Mouse (Mus musculus): ENCODE results near the gene Pdia5.
A peak's percentile ranks its signal among the peaks of the same experiment; 100 is the strongest.

Pdia5 gene

DNA sequence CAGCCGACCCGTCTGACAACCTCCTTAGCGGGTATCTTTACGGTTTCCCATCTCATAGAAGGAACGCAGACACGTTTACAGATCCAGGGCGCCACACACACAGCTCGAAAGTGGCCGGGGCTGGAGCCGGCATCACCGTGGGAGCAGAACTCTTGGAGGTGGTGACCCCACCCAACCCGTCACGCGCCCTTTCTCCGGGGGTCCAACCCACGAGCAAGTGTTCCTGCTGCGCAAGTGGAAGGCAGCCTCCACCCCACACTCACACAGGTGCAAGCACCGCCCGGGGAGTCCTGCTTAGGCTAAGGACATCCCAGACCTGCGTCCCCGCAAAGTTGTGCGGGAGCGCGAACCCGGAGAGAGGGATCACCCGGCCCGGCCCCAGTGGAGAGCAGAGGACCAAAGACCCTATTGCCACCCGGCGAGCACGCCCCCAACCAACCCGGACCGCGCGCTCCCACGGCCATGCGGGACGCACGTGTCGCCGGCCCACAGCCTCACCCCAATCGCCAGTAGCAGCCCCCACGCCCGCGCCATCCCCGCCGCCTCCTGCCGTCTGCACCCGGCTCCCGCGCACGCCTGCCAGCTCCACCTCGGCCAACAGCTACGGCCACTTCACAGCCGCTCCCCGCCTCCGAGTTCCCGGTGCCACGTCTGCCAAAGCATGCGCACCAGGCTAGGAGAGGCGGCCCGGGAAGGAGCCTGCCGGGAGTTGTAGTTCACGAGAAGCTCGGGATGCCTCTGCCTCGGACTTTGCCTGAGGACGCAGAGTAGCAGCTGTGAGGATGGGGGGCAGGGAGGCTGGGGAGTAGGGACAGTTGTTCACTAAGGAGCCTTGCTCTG, at the start of gene Pdia5:
TSS of gene Pdia5 (minus strand) at position 643 of the 840 bp plus-strand sequence.
- DNase-seq: peak; percentile 94

DNA sequence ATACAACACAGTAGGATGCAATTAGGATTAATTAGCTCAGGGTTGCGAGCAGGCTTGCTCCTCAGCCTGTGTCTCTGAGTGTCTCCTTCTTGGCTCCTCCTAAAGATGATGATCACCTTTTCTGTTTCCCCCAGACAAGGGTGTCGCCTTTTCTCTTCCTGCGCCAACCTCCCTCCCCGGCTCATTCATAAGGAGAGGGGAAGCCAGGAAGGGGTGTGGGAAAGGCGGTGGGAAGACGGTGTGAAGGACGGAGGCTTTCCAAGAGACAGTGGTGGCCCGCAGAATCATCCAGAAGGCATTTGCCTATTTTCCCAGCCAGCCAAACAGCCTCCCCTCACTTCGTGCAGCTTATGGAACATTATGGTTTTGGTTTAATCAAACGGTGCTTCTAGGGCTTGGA, 48.4 kb upstream of the Pdia5 start:
- DNase-seq: peak; percentile 22

DNA sequence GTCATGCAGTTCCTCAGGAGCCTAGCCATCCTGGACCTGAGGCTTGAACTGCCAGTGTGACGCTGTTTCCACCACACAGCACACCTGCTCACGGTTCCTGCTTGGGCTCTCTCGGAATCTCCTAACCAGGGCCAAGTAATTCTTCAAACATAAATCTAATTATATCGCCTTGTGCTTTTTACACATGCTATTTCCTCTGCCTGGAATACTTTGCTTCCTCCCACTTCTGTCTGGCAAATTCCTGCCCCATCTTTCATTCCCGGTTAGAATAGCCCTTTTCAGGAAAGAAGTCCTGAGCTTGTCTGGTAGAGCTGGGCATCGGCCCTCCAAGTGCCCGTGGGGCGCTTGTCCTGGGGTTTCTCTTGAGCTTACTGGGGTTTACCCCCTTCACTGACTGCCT, 47.0 kb upstream of the Pdia5 start:
- DNase-seq: no peak

DNA sequence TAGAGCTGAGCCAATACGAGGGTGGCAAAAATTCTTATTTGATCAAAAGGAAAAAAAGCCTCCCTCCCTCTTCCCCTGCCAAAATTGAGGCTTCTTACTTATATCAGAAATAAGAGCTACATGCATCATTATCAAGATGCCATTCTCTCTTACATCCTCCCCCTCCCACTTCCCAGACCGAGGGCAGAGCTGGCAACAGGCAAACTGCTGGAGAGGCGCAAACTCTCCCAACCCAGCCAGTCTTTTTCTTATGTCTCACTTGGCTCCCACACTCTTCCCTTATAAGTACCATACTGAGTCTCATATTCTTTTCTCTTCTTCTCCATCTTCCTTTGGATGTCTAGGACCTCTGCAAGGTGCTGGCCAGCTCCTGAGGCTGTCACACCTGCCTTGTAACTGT, 44.0 kb upstream of the Pdia5 start:
- DNase-seq: no peak

DNA sequence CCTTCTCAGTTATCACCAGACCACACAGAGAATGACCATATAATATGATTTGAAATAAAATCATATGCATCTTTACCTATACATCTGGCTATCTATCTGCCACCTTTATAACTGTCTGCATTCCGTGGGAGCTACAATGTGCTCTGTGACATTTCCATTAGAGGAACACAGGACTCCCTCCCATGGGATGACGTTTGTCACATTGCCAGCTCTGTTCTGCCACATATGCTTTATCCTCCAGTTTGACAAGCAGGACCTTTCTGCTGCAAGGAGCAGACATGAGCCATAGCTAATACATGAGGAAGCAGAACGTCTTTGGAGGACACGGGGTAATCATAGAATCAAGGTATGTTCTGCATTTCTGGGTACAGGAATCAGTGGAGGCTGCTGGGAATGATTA, 33.5 kb upstream of the Pdia5 start:
- DNase-seq: no peak

DNA sequence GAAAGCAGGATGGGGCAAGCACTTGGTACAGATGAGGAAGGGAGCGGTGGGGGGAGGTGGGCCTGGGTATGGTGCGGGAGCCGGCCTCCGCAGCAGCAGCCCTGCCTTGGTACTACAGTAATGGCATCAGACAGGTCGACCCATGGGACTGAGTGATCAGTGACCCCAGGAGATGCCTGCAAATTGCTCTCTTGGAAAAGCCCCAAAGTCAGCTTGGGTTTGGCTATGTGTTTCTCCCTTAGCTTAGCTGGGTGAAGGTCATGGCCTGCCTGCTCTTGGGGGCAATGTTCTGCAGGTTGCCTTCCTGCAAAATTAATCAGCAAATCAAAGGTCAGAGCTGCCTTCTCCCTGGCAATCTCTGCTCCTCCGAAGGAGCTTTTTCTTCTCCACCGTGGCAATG, 28.6 kb upstream of the Pdia5 start:
- peak; percentile 42 for DNase-seq

DNA sequence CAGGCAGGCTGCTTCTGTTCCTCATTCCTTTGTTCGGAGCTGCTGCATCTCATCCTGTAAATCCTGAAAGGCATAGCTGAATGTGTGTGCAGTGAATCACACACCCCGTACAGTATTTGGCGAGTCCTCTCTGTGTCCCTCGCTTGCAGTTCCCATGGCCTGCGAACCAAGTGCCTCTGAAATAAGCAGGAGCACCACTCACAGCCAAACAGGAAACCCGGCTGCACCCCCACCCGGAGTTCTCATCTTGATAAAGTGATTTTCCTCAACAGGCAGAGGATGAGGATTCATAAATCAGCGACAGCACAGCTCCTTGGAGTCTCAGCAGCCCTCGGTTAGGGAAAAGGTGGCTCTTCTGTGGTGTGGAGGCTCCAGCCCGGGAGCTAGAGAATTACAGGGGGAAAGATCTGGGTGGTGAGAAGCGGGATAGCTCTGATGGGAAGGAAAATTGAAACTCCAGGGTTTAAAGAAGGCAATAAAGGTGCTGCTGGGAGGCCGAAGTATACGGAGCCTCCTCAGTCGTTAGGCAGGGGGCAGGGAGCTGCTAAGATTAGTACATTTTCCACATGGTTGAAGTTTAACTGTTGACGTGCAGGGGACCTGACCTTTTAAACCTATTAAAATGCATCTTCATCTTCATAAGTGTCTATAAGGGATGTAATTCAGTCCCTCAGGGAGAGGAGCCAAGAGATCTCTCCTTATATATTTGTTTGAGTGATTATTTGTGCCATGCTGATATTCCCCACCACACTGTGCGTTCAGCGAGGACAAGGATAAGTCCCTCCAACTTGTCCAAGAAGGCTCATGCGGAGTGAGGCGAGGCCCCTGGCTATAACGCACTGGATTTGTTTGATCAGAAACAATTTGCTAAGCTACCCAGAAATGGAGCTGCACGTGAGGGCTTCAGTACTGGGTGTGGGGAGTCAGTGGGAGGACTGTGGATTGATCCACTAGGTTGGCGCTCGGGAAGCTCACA, 27.6 kb upstream of the Pdia5 start:
- peak; percentile 79 for DNase-seq

DNA sequence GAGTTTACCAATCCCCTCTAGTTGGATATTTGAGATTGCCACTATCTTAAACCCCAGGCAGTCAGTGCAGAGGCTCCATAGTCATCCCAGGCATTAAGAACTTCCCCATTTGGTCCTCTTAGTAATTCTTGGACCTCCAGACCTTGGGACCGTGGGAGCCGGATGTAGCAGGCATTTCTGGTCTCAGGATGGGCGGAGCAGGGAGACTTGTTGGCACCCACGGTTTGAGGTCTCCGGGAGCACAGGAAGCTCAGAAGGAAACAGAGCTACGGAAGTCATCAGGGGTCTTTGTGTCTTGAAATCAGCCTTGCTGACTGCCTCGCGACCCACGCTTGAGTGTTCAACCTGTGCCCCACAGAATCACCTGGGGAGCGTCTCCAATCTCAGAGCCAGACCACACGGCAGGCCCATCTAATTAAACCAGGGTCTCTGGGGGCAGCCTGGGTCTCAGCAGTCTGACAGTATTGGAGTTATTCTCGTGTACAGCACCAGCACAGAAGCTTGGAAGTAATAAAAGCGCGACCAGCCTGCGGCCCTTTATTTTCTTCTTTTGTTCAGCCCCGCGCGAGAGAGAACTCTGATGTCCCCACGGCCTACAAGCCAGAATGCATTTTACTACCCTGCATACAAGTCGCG, 25.4 kb upstream of the Pdia5 start:
- DNase-seq: peak; percentile 58

DNA sequence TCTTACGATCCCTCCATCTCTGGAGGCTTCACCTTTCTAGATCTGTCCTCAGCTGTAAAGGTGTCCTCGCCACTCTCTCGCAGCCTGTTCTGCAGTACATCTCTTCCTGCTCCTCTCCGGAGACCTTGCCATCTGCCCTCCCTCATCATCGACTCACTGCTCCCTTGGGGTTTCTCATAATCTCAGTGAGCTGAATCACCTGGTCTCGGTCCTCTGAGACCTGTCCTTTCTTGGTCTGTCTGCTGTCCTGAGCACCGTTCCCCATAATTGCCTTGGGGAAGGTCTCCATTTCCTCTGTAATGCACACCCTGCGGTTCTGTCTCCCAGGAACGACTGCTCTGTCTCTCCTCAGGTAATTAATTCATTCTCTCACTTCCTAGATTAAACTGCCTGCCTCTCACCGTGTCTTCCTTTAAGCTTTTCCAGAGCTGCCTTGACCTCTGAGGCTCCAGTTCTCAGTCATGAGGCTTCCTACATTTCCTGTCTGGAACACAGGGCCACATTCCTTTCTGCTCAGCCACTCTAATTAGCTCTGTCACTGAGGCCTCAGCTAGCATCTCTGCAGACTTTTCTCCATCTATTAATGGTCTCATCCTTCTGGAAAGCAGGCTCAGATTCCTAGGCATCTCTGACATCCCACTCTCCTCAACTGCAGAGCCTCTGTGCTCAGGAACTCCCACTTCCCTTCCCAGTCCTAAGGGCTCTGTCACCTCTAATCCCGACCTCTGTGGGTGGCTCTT, 18.8 kb upstream of the Pdia5 start:
- no peak for DNase-seq

GRCm38 (mm10) chr16:35508581-35508980, 17.9 kb upstream of the Pdia5 start:
- no peak for DNase-seq

GRCm38 (mm10) chr16:35505786-35506185, 15.1 kb upstream of the Pdia5 start:
- no peak for DNase-seq

DNA sequence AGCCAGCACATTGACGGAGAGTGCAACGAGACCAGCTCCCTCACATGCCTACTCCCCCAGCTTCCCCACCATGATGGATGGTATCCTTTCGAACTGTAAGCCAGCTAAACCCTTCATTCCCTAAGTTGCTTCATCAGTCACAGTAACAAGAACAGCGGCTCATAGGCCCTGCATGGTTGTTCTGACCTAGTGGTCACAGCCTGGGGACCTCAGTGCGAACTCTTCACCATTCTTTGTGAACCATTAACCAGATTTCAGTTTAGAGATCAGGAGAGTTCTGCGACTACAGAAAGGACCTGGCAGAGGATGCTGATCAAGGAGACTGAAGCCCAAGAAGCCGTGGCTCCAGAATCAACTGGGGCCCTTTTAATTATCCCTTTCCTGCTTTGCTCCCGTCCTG, 13.6 kb upstream of the Pdia5 start:
- no peak for DNase-seq

DNA sequence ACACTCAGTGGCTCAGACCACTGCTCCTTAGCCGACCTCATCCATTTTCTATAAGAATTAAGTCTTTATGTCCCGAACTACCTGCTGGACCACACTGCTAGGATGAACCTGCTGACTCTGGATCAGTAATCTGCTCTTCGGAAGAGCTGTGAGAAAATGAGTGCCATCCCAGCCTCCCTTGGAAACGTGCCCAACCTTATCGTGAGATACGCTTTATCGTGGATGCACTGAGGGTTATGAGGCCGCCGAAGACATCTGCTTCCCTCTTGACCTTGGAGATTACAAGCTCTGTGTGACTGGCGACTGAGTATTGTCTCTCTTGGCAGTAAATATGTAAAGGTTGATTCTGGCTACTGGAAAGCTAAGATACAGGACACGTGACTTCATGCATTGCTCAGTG, 11.8 kb upstream of the Pdia5 start:
- no peak for DNase-seq

GRCm38 (mm10) chr16:35501106-35501760, 10.6 kb upstream of the Pdia5 start:
- no peak for DNase-seq

DNA sequence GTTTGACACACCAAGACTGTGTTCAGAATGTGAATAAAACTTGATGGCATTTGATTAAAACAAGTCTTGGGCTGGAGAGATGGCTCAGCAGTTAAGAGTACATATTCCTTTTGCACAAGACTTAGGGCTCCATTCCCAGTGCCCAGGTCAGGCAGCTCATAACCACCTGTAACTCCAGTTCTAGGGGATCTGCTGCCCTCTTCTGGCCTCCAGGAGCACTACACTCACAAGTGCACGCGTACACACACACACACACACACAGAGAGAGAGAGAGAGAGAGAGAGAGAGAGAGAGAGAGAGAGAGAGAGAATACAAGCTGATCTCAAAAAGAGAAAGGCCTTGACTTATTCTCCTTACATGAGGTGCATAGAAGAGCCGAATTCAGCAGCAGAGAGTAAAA, 9.7 kb upstream of the Pdia5 start:
- no peak for DNase-seq

DNA sequence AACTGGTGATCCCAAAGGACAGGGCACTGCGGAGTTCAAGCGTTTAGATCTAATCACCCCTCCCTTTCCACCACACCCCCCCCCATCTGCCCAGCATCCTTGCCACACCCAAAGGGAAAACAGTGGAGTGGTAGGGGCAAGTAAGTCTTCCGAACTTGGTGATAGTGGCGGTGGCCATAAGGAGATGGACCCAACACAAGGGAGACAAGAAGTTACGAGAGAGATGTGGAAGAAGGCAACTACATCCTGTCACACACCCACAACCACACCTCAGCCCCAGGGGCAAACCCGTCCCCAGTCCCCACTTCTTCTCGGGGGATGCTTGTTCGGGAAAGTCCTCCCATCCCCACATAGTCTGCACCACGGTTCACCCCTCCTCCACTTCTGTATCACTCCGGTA, 880 bp downstream of the Pdia5 start:
- DNase-seq: peak; percentile 28

DNA sequence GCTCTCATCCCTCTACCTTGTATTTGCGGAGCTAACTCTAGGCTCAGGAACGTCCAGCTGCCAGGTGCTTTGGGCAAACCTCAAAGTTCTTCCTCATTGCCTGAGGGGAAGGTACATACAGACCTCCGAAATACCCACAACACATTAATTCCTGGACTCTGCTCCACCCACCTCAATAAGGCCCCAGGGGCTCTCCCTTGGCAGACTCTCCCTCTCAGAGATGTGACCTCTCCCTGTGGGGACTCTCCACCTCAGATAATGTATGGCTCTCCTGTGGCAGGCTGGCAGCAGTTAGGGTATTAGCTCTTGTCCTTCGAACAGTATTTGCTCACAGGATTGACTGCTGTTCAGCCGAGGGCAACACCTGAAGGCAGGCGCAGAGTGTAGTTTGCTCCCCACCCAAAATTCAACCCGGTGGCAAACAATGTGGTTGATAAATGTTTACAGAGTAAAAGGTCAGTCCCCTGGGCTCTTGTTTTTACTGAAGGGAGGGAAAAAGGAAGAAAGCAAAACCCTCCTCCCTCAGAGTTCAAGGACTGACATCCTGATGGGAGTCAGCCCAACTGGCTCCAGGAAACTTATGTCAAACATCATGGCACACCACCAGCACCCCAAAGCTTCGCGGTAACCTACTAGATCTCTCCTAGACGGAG, 1.5 kb downstream of the Pdia5 start:
- no peak for DNase-seq

- DNase-seq: no peak
Measured at GRCm38 (mm10) chr16:35487776-35488175, 2.9 kb downstream of the Pdia5 start.

DNA sequence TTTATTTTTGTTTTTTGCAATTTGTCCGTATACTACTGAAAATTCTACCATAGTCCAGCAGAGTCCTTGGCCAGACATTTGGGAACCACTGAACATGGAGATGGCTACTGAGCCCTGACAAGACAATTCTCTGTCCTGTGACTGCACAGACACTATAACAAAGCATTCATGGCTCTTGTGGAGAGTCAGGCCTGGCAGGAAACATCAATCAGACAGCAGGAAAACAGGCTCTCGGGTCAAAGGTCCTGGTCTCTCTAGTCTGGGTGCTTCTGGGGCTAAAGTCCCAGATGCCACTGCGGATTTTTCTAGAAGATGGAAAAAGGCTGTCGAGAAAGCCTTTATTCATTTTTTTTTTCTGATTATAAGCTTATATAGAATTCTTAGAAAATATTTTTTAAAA, 3.6 kb downstream of the Pdia5 start:
- DNase-seq: peak; percentile 52

DNA sequence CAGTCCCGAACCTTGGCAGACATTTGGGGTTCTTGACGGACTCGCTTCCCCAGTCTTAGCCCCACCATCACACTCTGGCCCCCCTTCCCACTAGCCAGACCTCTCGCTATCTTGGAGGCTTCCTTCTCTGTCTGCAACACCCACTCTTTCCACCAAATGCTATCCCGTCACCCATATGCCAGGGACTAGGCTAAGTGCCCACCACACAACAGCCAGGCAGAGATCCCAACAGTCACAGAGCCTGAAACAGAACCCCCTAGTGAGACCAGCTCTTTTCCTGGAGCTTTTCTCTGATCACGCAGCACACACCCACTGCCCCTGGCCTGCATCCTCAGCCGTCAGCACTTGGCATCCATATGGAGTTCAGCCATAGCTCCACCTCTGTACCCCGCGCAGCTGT, 5.0 kb downstream of the Pdia5 start:
- no peak for DNase-seq

DNA sequence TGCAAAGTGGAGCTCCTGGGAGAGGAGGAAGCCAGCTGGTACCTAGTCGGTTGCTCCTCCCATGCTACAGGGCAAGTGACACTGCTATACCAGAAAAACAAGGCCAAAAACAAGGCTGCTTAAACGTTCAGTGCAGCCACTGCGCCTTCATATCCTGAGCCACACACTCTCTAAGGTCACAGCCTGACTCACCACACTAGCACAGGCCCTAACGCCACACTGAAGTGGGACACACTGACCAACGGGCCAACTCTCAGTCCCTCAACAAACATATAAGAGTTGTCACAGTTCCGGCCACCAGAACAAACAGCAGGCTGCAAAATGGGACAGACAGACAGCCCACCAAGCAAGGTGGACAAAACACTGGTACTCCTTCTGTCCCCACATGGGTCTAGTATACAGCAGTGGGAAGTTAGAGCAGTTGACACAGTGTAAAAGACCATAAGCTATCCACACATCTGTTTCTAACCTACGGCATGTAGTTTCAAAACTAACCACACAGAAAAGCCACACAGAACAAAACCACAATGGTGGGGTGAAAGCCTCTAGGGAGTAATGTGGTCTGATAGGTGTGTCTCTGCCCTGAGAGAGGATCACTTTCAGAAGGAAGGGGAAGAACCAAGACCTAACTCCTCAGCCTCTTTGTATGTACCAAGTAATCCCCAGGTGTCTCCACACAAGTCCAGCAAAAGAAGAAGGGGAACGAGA, 6.0 kb downstream of the Pdia5 start:
- no peak for DNase-seq
